Mouse (Mus musculus) kidney, adult 2 months (tissue): ENCODE measurements around the gene Rpl22l1. TPM values are rescaled to one million over a fixed set of nuclear protein-coding genes. Genes with fewer than 3 reads are reported as not detected.

Experiments
- DNase-seq: peaks from one replicate; pipeline ENCODE4 v3.0.0; 2021
- H3K27ac ChIP-seq: fragments of 200-500 bp; 2 replicates; pipeline ENCODE4 v1.5.1; 2012; ENCODE audit warnings: low read depth, low read length, control low read depth, inconsistent platforms; ENCODE audit not compliant: insufficient read depth
- H3K27me3 ChIP-seq: fragments of 200-500 bp; replicated peaks from 2 replicates; pipeline ENCODE4 v1.6.1; 2012; ENCODE audit warnings: mild to moderate bottlenecking, moderate library complexity, low read length, inconsistent platforms; ENCODE audit not compliant: control insufficient read depth, insufficient read depth
- H3K36me3 ChIP-seq: fragments of 200-500 bp; 2 replicates; pipeline ENCODE4 v1.6.1; 2012; ENCODE audit warnings: mild to moderate bottlenecking, moderate library complexity, low read length, inconsistent platforms; ENCODE audit not compliant: control insufficient read depth, insufficient read depth
- H3K4me1 ChIP-seq: fragments of 200-500 bp; 2 replicates; pipeline ENCODE4 v1.6.1; 2011; ENCODE audit warnings: low read length; ENCODE audit not compliant: control insufficient read depth, insufficient read depth
- H3K4me3 ChIP-seq: fragments of 200-500 bp; 2 replicates; pipeline ENCODE4 v1.5.1; 2011; ENCODE audit warnings: mild to moderate bottlenecking, low read depth, low read length, control low read depth; ENCODE audit not compliant: insufficient read depth
- CTCF ChIP-seq: fragments of 200-500 bp; conservative IDR thresholded peaks from 2 replicates; pipeline ENCODE4 v1.5.1; 2011; ENCODE audit warnings: low read depth, mild to moderate bottlenecking, control low read depth, low read length, moderate library complexity, mixed read lengths; ENCODE audit not compliant: insufficient read depth, insufficient read length
- POLR2A ChIP-seq: fragments of 200-500 bp; IDR thresholded peaks from one replicate; pipeline ENCODE4 v1.6.1; 2011; ENCODE audit warnings: low read depth, low read length, control low read depth
- WGBS: fragments of 180-500 bp; shearing (Covaris S2); methylation state at CpG from one replicate; pipeline ENCODE4 v1.1.7; 2018; 5-methylcytosine and 5-hydroxymethylcytosine counted together
- polyA plus RNA-seq: library from polyadenylated mRNA; depleted of rRNA; stranded (reverse); fragments of >200 nt; gene quantifications from 2 replicates; pipeline ENCODE4 v1.2.3, GENCODE M21; 2012

Gene Rpl22l1
- polyA plus RNA-seq, 1 experiment: 14.8 TPM

DNA sequence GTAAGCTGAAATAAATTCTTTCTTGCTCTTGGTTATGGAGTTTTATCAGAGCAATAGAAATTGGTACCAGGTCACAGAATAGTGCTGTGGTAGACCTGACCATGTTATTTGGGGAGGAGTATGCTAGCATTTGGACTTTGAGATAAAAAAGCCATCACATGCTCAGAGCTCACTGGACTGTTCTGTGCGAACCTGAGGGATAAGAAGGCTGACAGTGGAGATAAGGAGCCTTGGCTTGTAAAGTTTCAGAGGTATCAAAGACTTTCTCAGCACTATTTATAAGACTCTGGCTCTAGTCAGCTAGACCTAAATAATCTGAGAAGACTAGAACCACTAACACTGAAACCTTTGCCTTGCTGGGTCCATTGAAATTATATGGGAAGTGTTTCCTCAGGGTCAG, 29.3 kb upstream of the Rpl22l1 start:
- H3K4me3 ChIP-seq: no peak overlapping the region
- H3K36me3 ChIP-seq: no peaks in the 10 kb centered on the region
- WGBS: 73% methylated on average over 1 of the region's 1 CpGs
- DNase-seq: no peak
- no peak overlapping the region for H3K27ac ChIP-seq
- TF ChIP-seq CTCF (no peak), POLR2A (no peak)
- no peaks in the 10 kb centered on the region for H3K27me3 ChIP-seq
- peaks cover 3% of the 10 kb centered on the region; the same call in 1 of the 2 replicates for H3K4me1 ChIP-seq

DNA sequence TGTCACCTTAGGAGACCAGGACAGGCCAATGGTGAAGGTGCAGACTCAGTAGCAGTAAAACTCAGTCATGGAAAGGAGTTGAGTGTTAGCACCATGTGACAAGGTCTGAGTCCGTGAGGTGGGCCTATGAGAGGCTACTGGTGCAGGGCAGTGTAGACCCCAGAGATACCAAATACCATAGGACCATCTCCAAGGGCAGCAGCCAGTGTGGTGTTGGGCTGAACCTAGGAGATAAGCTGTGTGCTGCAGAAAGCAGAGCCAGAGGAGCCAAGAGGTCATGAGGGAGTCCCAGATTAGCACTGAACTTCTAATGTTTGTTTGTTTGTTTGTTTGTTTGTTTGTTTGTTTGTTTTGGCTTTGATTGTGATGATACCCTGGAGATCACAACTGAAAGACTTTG, 28.7 kb upstream of the Rpl22l1 start:
- TF ChIP-seq CTCF (no peak), POLR2A (no peak)
- H3K4me1 ChIP-seq: peaks cover 3% of the 10 kb centered on the region; the same call in 1 of the 2 replicates
- no peaks in the 10 kb centered on the region for H3K27me3 ChIP-seq
- 72% methylated on average over 1 of the region's 1 CpGs for WGBS
- H3K36me3 ChIP-seq: no peaks in the 10 kb centered on the region
- no peak overlapping the region for H3K4me3 ChIP-seq
- DNase-seq: no peak
- no peak overlapping the region for H3K27ac ChIP-seq

DNA sequence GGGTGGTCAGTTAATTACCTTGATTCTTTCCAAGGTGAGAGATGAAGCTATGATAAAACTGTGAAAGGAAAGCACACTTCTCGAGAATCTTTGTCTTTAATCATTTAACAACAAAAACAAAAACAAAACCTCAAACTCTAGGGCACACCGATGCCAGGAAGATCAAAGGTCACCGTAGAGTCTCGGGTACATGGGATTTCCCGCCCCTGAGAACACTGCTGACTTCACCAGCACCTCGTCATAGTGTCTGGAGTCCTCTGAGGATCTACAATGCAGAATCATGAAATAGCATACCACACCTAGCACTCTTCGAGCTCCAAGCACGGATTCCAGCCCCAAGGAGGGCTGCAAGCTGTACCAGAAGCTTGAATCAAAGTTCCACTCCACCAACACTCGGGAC, 24.7 kb upstream of the Rpl22l1 start:
- no peak overlapping the region for H3K4me3 ChIP-seq
- 51% methylated on average over 9 of the region's 9 CpGs for WGBS
- no peak for TF ChIP-seq POLR2A
- no peak for TF ChIP-seq CTCF
- H3K4me1 ChIP-seq: peaks cover 7% of the 10 kb centered on the region; the same call in 1 of the 2 replicates
- H3K36me3 ChIP-seq: no peaks in the 10 kb centered on the region
- H3K27ac ChIP-seq: no peak overlapping the region
- peak; percentile 72 for DNase-seq
- H3K27me3 ChIP-seq: no peaks in the 10 kb centered on the region

DNA sequence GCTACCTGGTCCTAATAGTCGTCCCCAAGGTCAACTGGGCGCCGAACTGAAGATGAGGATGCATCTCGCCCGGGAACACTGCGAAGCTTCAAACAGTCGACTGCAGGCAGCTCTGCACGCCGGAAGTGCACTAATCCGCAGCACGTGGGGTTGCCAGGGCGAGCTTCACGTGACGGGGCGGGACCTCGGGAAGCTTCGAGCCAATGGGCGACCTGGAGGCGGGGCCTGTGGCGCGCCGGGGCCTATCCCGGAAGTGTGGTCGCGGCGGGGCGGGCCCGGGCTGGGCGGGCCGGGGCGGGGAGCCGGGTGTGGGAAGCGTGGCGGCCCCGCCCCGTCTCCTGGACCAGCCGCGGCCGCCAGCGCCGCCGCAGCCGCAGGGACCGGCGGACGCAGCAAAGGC, 24.2 kb upstream of the Rpl22l1 start, which contains the start of gene Eif5a2:
Gene Eif5a2, plus strand, starts transcription at position 283 of the 400 bp plus-strand sequence.
- 3% methylated on average over 46 of the region's 46 CpGs for WGBS

DNA sequence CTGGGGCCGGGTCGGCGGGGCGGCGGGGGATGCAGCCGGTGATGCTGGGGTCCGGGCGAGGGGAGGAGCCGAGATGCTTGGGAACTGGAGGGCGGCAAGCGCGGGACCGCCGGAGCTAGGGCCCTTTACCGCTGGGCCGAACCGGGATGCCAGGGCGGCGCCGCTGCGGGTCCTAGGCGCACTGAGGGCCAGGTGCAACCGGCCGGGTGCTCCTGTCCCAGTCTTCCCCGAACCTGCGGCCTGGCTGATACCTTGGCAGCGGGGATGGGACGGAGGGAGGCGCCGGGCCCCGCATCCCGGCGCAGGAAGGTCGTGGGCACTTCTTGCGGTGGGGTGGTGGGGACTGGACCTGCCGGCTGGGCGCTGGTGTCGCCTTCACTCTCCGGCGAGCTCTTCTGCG, 23.8 kb upstream of the Rpl22l1 start:
- Histone ChIP-seq H3K4me3 (peak overlapping the region; percentile 74), H3K36me3 (no peaks in the 10 kb centered on the region), H3K27ac (no peak overlapping the region), H3K27me3 (no peaks in the 10 kb centered on the region), H3K4me1 (peaks cover 7% of the 10 kb centered on the region; the same call in 1 of the 2 replicates)
- no peak for DNase-seq
- TF ChIP-seq POLR2A (no peak), CTCF (no peak)
- WGBS: under 1% methylated on average over 41 of the region's 41 CpGs

More for the DNA sequence above, 24.2 kb upstream of the Rpl22l1 start, which contains the start of gene Eif5a2:
- H3K27me3 ChIP-seq: no peaks in the 10 kb centered on the region
- peaks cover 7% of the 10 kb centered on the region; the same call in 1 of the 2 replicates for H3K4me1 ChIP-seq
- H3K27ac ChIP-seq: no peak within 1 kb of the TSS
- no peaks in the 10 kb centered on the region for H3K36me3 ChIP-seq
- peak; percentile 95 for DNase-seq
- H3K4me3 ChIP-seq: peak within 1 kb of the TSS; percentile 74
- TF ChIP-seq POLR2A (no peak), CTCF (no peak)

DNA sequence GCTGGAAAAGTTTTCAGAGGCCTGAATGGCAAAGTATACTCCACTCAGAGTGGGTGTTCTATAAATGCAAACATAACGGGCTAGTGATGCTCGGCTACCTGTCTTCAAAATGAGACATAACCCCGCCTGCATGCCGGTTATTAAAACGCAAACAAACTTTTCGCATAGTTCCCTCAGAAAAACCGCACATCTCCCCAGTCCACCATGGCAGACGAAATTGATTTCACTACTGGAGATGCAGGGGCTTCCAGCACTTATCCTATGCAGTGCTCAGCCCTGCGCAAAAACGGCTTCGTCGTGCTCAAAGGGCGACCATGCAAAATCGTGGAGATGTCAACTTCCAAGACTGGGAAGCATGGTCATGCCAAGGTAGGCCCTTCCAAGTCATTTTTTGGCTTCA, 23.4 kb upstream of the Rpl22l1 start:
- no peak for TF ChIP-seq POLR2A
- no peak for TF ChIP-seq CTCF
- whole genome bisulfite sequencing: 36% methylated on average over 14 of the region's 14 CpGs
- no peaks in the 10 kb centered on the region for H3K36me3 ChIP-seq
- H3K27me3 ChIP-seq: no peaks in the 10 kb centered on the region
- H3K4me1 ChIP-seq: peaks cover 7% of the 10 kb centered on the region; the same call in 1 of the 2 replicates
- no peak overlapping the region for H3K27ac ChIP-seq
- H3K4me3 ChIP-seq: peak overlapping the region; percentile 74
- no peak for DNase-seq

DNA sequence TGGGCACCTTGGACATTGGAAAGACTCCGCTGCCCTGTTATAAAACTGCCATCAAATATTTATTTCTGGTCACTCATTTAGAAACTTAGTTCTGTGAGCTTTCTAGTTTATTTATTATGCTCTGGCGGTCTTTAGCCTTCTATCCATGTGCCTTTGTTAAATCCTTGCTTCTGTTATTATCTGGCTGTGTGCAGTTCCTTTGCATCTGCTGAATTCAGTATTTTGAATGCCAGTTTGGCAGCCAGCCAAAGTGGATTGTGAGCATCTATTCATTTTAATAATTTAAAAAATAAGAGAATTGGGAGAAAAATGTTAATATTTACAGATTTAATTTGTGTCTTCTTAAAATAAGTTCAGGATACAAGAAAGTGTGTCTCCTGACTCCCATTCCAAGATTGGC, 21.1 kb upstream of the Rpl22l1 start:
- 85% methylated on average over 2 of the region's 2 CpGs for WGBS
- Histone ChIP-seq H3K27me3 (no peaks in the 10 kb centered on the region), H3K4me1 (peaks cover 7% of the 10 kb centered on the region; the same call in 1 of the 2 replicates), H3K36me3 (no peaks in the 10 kb centered on the region), H3K27ac (no peak overlapping the region), H3K4me3 (no peak overlapping the region)
- DNase-seq: no peak
- TF ChIP-seq POLR2A: no peak
- TF ChIP-seq CTCF: no peak
